Mouse (Mus musculus) forebrain, embryonic 14.5 days (tissue): ENCODE measurements around the gene Asb7. TPM values are rescaled to one million over a fixed set of nuclear protein-coding genes. Genes with fewer than 3 reads are reported as not detected.

Source experiments
- ATAC-seq: fragments of 200-750 bp; cut with Nextera tagmentation; 2 replicates; pipeline ENCODE4 v1.8.0; 2017; ENCODE audit warnings: mild to moderate bottlenecking, moderate library complexity
- DNase-seq: peaks from one replicate; pipeline ENCODE4 v3.0.0-alpha.2; 2015; ENCODE audit warnings: low spot score
- H3K27ac ChIP-seq: fragments of 300-500 bp; sonication (generic); 2 replicates; pipeline ENCODE4 v1.5.1; 2014; ENCODE audit warnings: low read depth, mild to moderate bottlenecking, control low read depth, low read length, moderate library complexity
- H3K27me3 ChIP-seq: fragments of 300-500 bp; sonication (generic); replicated peaks from 2 replicates; pipeline ENCODE4 v1.6.1; 2014; ENCODE audit warnings: low read length, control low read depth, mixed read lengths; ENCODE audit not compliant: control insufficient read depth, insufficient read depth
- H3K36me3 ChIP-seq: fragments of 300-500 bp; sonication (generic); 2 replicates; pipeline ENCODE4 v1.6.1; 2014; ENCODE audit warnings: low read length, control low read depth; ENCODE audit not compliant: control insufficient read depth, insufficient read depth
- H3K4me1 ChIP-seq: fragments of 300-500 bp; sonication (generic); 2 replicates; pipeline ENCODE4 v1.6.1; 2014; ENCODE audit warnings: antibody characterized with exemption, low read length, control low read depth; ENCODE audit not compliant: control insufficient read depth, insufficient read depth
- H3K4me2 ChIP-seq: fragments of 300-500 bp; sonication (generic); 2 replicates; pipeline ENCODE4 v1.6.1; 2014; ENCODE audit warnings: mild to moderate bottlenecking, control low read depth, low read length
- H3K4me3 ChIP-seq: fragments of 300-500 bp; sonication (generic); 2 replicates; pipeline ENCODE4 v1.5.1; 2014; ENCODE audit warnings: low read depth, low read length, control low read depth
- H3K9ac ChIP-seq: fragments of 300-500 bp; sonication (generic); 2 replicates; pipeline ENCODE4 v1.6.1; 2014; ENCODE audit warnings: mild to moderate bottlenecking, low read length, control low read depth, moderate library complexity
- H3K9me3 ChIP-seq: fragments of 300-500 bp; sonication (generic); replicated peaks from 2 replicates; pipeline ENCODE4 v1.6.1; 2016; ENCODE audit warnings: low read length, control low read depth, mixed read lengths; ENCODE audit not compliant: control insufficient read depth
- WGBS: fragments of 180-500 bp; shearing (Covaris S2); extraction: QIAGEN DNeasy Blood & Tissue Kit; methylation state at CpG from one replicate; pipeline ENCODE4 v1.1.7; 2014; 5-methylcytosine and 5-hydroxymethylcytosine counted together
- polyA plus RNA-seq: library from polyadenylated mRNA; unstranded; fragments of >200 nt; fragmentation: Nextera tagmentation; extraction: Ambion mirVana; gene quantifications from 2 replicates; pipeline ENCODE4 v1.2.1, GENCODE M21; 2014

Gene Asb7
- polyA plus RNA-seq, 1 experiment from 2014 or later, result 10.1 TPM

DNA sequence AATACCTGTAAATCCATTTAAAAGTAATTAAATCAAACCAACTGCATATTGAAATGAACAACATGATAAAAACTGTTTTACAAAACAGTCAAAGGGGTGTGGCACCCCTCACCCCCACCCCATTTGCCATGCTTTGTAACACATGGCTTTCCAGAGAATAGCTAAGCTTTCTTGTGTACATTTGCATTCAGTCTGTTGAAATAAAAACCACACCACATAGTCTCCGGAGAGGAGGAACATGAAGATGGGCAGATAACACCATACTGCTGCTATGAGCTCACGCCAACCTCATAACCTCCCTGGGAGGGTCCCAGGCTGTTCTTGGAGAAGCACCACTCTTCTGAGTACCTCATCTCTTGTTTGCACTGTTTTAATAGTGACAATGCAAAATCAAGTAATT lies 40.2 kb downstream of the Asb7 start:
- no peak overlapping the region for H3K4me2 ChIP-seq
- no peak overlapping the region for H3K9ac ChIP-seq
- H3K27ac ChIP-seq, result no peak overlapping the region
- DNase-seq (no peak), ATAC-seq (no peak)
- no peaks in the 10 kb centered on the region for H3K9me3 ChIP-seq
- no peak overlapping the region for H3K4me3 ChIP-seq
- peaks cover 17% of the 10 kb centered on the region; the same call in 1 of the 2 replicates for H3K36me3 ChIP-seq
- no peaks in the 10 kb centered on the region for H3K27me3 ChIP-seq
- WGBS, result 91% methylated on average over 2 of the region's 2 CpGs
- H3K4me1 ChIP-seq, result no peaks in the 10 kb centered on the region

DNA sequence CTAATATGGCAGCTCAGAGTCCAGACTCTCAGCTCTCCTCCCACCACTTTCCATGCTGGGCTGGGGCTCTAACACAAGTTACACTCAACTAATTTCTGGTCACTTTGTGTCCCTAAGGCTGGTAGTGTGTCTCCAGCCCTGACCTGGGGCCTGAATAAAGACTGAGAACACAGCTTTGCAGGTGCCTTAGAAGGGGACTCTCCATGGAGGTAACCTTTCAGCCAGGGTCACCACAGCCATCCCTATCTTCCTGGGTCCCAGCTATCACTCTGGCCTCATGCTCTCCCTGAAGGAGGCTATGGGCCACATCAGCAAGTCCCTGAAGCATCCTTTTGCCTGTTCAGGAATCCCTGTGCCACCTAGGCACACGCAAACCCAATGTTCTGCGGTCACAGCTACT lies 43.7 kb downstream of the Asb7 start:
- H3K4me2 ChIP-seq, result no peak overlapping the region
- DNase-seq (no peak), ATAC-seq (no peak)
- no peak overlapping the region for H3K27ac ChIP-seq
- no peaks in the 10 kb centered on the region for H3K27me3 ChIP-seq
- no peaks in the 10 kb centered on the region for H3K4me1 ChIP-seq
- H3K4me3 ChIP-seq, result no peak overlapping the region
- H3K9ac ChIP-seq, result no peak overlapping the region
- WGBS, result 100% methylated on average over 2 of the region's 2 CpGs
- peaks cover 19% of the 10 kb centered on the region; the same call in 1 of the 2 replicates for H3K36me3 ChIP-seq
- H3K9me3 ChIP-seq, result no peaks in the 10 kb centered on the region

DNA sequence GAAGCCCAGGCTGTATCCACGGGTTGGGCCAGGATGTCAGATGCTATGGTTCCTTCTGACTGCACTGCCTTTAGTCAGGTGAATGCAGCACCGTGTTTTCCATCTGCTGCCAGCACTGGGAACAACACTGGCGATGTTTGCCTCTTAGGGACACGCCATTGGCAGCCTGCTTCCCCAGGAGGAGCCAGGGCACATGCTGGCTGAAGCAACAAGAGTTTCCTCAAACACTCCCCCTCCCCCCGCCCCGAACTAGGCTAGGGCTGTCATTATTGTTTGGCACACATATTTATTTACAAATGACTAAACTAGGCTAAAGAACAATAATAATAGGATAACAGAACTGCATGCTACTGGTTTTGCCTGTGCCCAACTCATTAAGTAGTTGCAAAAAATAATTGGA lies 56.0 kb downstream of the Asb7 start:
- Histone ChIP-seq H3K4me2 (no peak overlapping the region), H3K4me1 (peaks cover 7% of the 10 kb centered on the region; the same call in 1 of the 2 replicates), H3K36me3 (no peaks in the 10 kb centered on the region), H3K9ac (no peak overlapping the region), H3K27me3 (no peaks in the 10 kb centered on the region), H3K9me3 (no peaks in the 10 kb centered on the region), H3K27ac (no peak overlapping the region), H3K4me3 (no peak overlapping the region)
- ATAC-seq, result no peak
- 68% methylated on average over 6 of the region's 6 CpGs for WGBS
- DNase-seq, result no peak

DNA sequence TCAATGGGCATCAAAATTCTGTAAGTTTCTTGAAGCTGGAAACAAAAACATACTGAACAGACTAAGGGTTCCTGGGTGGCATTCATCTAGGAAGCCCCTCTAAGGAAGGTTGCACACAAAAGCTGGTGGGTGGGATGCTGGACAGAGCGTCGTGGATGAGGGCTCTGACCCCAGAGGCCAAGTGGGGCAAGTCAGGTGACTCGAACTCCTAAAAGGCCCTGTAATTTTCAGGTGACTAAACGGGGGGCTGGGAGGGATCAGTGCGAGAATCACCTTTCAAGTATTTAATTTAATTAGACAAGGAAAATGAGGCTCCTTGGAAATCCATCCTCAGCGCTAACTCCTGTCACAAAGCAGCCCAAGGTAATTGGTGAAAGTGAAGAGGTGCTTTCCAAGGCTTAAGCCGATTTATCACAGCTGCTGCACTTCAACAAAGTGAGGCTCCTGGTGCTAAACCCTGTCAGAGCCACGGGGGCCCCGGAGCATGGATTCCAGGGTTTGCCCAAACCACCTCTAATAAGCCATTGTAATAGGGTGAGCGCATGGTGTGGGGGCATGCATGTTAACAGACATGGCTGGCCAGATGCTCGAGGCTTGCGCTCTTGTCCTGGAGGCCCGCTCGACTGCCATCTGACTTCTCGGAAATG lies 59.1 kb downstream of the Asb7 start:
- 4% methylated on average over 15 of the region's 15 CpGs for WGBS
- no peaks in the 10 kb centered on the region for H3K27me3 ChIP-seq
- no peaks in the 10 kb centered on the region for H3K9me3 ChIP-seq
- no peak overlapping the region for H3K4me3 ChIP-seq
- no peak for ATAC-seq
- no peak overlapping the region; the same call in 1 of the 2 replicates for H3K4me2 ChIP-seq
- peaks cover 7% of the 10 kb centered on the region; the same call in 1 of the 2 replicates for H3K4me1 ChIP-seq
- DNase-seq, result peak; percentile 22
- H3K27ac ChIP-seq, result no peak overlapping the region
- no peaks in the 10 kb centered on the region for H3K36me3 ChIP-seq
- no peak overlapping the region for H3K9ac ChIP-seq

DNA sequence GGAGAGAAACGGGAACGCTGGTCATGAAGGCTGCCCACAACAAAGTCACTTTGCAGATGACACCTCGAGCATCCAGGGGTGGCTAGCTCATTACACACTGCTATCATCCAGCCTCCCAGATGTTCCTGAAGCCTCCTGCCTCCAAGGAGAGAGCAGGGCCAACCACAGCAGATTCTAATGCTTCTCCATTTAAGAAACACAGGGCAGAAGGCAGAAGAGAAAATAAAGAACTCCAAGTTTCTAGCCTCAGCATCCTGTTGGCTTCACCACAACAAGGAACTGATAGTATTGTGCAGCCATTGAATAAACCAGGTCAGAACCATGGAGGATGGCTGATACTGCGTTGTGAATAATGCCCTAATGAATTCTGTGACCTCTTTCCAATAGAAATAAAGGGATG lies 60.0 kb downstream of the Asb7 start:
- no peak overlapping the region for H3K4me2 ChIP-seq
- DNase-seq, result no peak
- no peaks in the 10 kb centered on the region for H3K9me3 ChIP-seq
- H3K4me1 ChIP-seq, result peaks cover 7% of the 10 kb centered on the region; the same call in 1 of the 2 replicates
- H3K4me3 ChIP-seq, result no peak overlapping the region
- no peak overlapping the region for H3K9ac ChIP-seq
- H3K27me3 ChIP-seq, result no peaks in the 10 kb centered on the region
- H3K36me3 ChIP-seq, result no peaks in the 10 kb centered on the region
- ATAC-seq, result no peak
- no peak overlapping the region for H3K27ac ChIP-seq
- 26% methylated on average over 4 of the region's 4 CpGs for WGBS

DNA sequence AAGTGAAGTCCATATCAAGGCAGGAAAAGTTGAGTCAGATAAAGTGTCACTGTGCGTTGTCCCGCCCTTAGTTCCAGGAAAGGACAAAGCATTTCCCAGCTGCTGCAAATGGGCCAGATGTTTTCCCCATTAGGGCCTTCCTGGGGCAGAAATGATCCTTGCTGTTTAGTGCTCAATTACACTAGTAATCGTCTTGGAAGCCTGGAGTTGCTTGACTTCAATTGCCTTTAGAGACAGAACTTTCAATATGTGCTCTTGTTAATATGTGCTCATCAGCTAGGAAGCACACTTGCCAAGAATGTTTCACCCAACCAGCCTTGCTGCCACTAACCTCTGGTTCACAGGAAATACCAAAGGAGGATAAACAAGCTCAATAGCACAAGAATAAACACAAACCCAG lies 66.0 kb downstream of the Asb7 start:
- H3K9me3 ChIP-seq, result no peaks in the 10 kb centered on the region
- 77% methylated on average over 3 of the region's 3 CpGs for WGBS
- H3K4me1 ChIP-seq, result no peaks in the 10 kb centered on the region
- DNase-seq (no peak), ATAC-seq (no peak)
- H3K27ac ChIP-seq, result no peak overlapping the region
- H3K4me3 ChIP-seq, result no peak overlapping the region
- no peak overlapping the region for H3K9ac ChIP-seq
- no peaks in the 10 kb centered on the region for H3K27me3 ChIP-seq
- H3K36me3 ChIP-seq, result no peaks in the 10 kb centered on the region
- no peak overlapping the region for H3K4me2 ChIP-seq

DNA sequence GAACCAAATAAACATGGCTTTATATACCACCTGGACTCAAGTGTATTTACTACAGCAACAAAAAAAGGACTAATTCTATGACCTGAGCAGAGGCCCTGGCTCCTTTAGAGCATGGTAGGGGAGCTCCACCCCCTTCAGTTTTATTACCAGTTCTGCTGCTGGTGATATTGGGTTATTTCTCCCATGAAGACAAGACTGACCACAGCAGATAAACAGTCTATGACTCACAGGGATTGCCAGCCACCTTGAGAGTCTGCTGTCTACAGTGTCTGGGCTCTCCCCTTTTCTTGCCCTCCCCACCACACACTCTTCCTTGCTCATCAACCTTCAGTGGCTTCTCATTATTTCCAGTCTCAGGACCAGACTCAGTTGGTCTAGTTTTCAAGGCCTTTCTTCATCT lies 87.5 kb downstream of the Asb7 start:
- no peak overlapping the region for H3K27ac ChIP-seq
- no peak overlapping the region for H3K9ac ChIP-seq
- DNase-seq, result no peak
- no peak overlapping the region for H3K4me3 ChIP-seq
- ATAC-seq, result no peak
- no peak overlapping the region for H3K4me2 ChIP-seq
- no peaks in the 10 kb centered on the region for H3K36me3 ChIP-seq
- H3K27me3 ChIP-seq, result no peaks in the 10 kb centered on the region
- H3K9me3 ChIP-seq, result no peaks in the 10 kb centered on the region
- no peaks in the 10 kb centered on the region for H3K4me1 ChIP-seq

DNA sequence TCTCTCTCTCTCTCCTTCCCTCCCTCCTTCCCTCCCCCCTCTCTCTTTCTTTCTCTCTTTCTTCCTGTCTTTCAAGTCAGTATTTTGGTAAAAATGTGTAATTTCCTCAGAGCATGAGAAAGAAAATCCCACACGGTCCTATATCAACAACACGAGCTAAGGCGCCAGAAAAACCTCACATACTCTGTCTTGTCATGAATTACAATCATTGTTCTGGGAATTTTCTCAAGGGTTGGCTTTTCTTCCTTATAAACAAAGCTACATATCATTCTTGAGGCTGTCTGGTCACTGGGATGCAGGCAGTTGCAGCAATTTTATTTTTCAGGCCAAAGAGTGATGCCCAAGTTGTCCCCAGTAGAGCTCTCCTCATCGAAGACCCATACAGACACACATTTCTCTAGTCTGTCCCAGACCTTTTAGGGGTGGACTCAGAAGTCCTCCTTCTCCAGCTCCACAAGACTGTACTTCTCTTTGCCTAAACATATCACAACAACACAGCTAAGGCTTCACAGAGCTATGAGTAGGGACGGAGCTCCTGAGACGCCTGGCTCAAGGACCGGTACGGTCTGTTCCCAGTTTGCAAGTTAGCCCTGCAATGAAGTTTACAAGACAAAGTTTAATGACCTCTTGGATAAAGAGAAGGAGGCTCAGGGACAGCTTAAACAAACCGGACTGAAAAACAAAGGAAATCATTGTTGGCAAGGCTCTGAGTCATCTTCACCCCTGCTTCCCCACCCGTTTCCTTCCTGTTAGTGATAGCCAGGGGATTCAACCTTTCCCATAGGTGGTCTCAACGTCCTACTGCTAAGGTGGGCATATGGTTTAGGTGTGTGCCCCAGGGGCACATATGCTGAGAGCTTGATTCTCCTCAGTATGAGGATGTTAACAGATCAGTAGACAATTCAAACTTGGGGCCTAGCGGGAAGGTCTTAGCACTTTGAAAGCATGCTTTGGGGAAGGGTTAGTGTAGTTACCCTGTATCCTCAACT lies 88.5 kb downstream of the Asb7 start:
- Histone ChIP-seq H3K9ac (no peak overlapping the region), H3K4me1 (no peaks in the 10 kb centered on the region), H3K27me3 (no peaks in the 10 kb centered on the region), H3K27ac (no peak overlapping the region), H3K4me3 (no peak overlapping the region), H3K36me3 (no peaks in the 10 kb centered on the region), H3K4me2 (no peak overlapping the region), H3K9me3 (no peaks in the 10 kb centered on the region)
- 91% methylated on average over 12 of the region's 12 CpGs for WGBS
- DNase-seq, result no peak
- ATAC-seq, result no peak

DNA sequence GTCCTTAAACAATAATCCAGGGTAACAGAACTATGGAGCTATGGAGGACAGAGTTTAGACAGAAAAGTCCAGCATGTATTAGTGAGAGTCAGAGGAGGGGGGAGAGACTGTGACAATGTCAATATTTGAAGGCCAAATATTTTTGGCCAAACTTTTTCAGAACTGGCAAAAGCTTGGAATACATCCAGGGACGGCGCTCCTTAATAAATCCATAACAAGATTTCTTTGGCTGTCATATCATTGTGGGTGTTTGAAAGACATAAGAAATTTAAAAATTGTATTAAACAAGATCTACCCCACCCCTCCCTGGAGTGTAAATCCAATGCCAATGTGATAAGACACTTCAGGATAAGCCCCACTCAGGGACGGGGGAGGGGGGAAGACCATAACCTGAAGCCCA lies 89.3 kb downstream of the Asb7 start:
- Histone ChIP-seq H3K4me1 (no peaks in the 10 kb centered on the region), H3K4me3 (no peak overlapping the region), H3K4me2 (no peak overlapping the region), H3K9ac (no peak overlapping the region), H3K36me3 (no peaks in the 10 kb centered on the region), H3K9me3 (no peaks in the 10 kb centered on the region), H3K27me3 (no peaks in the 10 kb centered on the region), H3K27ac (no peak overlapping the region)
- 91% methylated on average over 3 of the region's 3 CpGs for WGBS
- no peak for ATAC-seq
- DNase-seq, result no peak
